Mouse (Mus musculus): ENCODE data around the gene Trim14.

- TF ChIP-seq CTCF (IDR thresholded peaks at IDR 0.05) (no peak), EP300 (IDR thresholded peaks at IDR 0.05) (no peak)
These were observed 60.8 kb downstream of the Trim14 start for GRCm38 (mm10) chr4:46475101-46475500.
